Mouse (Mus musculus) urinary bladder, adult 2 months (tissue): ENCODE measurements around the gene Ubap1l. TPM values are rescaled to one million over a fixed set of nuclear protein-coding genes. Genes with fewer than 3 reads are reported as not detected.
A peak's percentile ranks its signal among the peaks of the same experiment; 100 is the strongest.

Experiments used
- DNase-seq: peaks from one replicate; pipeline ENCODE4 v3.0.0; 2022; ENCODE audit warnings: low spot score
- polyA plus RNA-seq: library from polyadenylated mRNA; depleted of rRNA; stranded (reverse); fragments of >200 nt; gene quantifications from 2 replicates; pipeline ENCODE4 v1.2.3, GENCODE M21; 2012

Ubap1l gene
- polyA plus RNA-seq, 1 experiment = 0.55 TPM

DNA sequence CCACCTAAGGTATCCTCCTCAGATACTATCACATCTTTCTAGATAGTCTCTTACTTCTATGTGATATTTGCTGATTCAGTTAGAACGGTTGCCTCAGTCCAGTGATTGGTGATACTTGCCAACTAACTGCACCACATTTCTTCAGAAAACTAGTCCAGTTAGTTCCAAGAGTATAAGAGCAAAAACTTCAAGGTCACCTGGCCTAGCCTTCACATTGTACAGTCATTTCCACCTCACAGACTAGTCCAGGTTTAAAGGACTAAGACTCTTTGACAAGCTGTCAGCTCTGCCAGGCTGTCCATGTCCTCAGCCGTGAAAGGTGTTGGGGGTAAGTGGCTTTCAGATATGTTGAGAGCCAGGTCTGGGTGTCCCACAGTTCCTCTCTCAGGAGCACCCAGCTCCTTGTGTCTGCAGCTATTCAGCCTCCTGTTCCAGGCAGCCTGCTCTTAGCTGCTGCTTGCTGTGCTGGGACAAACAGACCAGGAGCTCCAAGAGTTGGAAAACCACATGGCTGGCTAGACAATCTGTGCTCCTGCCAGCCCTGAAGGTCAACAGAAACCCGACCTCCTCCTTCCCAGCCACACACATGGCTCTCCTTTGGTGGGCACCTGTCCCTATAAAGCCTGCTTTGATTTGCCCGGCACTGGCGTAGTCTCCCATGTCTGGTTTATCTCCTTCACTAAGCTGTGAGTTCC, 13.8 kb downstream of the Ubap1l start:
- DNase-seq = no peak

DNA sequence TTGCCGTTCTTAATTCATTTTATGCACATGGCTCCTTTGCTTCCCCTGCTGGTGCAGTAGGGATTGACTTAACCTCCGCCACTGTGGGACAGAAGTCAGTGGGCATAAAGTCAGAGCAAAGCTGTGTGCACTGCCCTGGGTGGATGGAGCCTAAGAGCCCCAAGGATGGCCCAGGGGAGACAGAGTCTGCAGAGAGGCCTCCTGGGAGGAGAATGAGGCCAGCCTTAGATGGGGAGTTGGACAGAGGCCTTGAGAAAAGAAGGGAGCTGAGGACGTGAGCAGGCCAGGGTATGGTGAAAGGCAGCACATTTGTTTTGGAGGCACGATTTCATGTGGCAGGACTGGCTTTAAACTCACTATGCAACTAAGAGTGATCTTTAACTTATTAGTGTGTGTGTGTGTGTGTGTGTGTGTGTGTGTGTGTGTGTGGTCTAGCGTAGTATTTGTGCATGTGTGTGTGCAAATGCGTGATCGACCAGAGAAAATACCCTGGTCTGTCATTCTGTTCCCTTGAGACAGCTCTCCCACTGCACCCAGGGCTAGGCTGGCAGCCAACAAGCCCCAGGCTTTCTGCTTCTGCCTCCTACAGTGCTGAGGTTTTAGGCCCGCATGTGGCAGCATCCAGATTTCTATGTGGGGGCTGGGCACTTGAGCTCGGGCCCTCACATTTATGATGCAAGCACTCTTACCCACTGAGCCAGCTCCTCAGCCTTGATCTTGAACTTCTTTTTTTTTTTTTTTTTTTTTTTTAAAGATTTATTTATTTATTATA, 14.5 kb downstream of the Ubap1l start:
- DNase-seq = no peak

- no peak for DNase-seq
Measured at GRCm38 (mm10) chr9:65381017-65381590, 20.3 kb downstream of the Ubap1l start.

- no peak for DNase-seq
Measured at GRCm38 (mm10) chr9:65382031-65382750, 21.4 kb downstream of the Ubap1l start.

DNA sequence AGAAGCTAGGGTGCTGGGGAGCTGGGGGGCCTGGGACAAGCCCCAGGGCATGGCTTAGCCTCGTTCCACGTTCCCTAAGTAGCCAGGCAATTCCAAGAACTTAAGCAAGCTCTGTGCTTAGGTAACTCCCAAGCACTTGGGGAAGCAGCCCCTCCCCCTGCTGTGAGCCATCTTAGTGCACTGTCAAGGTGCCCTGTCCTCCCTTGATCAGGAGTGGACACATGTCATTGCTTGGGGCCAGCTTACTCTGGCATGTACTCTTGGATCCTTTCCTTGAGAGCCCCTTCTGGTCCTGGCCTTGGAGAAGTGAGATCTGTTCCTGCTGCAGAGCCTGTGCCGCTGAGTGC, 21.9 kb downstream of the Ubap1l start:
- no peak for DNase-seq

DNA sequence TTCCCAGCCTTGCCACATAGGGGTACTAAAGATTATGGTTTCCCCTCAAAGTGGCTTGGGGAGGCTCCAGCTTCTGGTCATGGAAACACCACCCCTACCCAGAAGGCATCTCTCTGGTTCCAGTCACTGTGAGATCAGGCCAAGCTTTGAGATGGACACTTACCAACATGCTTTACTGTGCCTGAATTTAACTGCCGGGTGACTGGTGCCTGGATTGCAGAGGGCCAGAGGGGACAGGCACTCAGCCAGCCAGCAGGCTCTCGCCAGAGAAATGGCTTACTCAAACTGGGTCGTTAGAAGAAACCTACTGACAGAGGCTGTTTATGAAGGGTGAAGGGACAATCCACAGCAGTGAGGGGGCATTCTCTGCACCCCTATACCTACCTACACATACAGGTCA, 23.4 kb downstream of the Ubap1l start:
- no peak for DNase-seq

DNA sequence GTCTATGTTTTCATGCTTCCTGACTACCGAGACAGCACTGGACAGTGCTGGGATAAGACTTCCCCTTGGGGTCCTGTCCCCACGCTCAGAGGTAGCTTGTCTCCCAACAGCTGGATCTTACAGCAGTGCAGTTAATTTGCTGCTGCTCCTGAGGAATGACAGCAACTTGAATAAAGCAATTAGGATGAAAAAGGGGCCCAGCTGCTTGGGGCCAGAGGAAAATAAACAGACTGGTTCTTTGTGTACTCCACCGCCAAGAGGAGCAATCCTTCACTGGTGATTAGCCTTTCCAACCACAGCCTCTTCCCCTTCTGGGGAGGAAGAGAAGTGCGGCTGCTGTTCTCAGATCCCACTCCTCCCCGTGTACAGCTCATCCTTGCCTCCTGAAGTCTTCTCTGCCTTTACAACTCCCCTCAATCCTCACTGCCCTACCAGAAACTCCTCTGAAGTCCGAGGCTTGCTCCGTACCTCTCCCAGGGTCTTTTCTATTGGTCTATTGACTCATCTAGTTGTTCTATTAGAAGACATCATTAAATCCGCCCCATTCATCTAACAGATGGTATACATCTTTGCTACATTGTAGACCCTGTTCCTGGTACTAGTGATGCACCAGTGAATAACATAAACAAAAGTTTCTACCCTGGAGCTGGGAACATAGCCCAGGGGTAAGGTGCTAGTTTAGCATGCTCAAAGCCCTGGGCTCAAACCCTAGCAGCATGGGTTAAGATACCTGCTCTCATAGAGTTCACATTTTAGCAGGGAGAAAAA, 25.7 kb downstream of the Ubap1l start:
- DNase-seq = no peak

- no peak for DNase-seq
Measured at GRCm38 (mm10) chr9:65390752-65391612, 30.1 kb downstream of the Ubap1l start.

DNA sequence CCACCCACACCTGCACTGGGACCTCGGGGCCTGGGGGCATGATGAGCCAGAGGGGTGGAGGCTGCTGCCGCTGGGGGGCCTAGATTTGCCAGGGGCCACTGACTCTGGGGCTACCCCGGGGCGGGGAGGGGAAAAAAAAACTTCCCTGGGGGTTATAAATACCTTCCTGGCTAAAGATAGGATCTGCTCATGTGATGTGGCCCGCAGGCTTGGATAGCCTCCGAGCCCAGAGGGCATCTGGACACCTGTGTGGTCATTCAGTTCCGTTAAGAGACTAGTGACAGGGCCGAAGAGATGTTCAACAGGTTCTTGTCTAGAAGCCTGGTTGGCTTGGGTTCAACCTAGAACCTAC, 30.7 kb downstream of the Ubap1l start, which contains the start of gene Kbtbd13:
Kbtbd13 (minus strand) TSS at position 40 of the 352 bp plus-strand sequence.
- DNase-seq = no peak

GRCm38 (mm10) chr9:65392638-65393364, 32.0 kb downstream of the Ubap1l start:
- DNase-seq = no peak

GRCm38 (mm10) chr9:65393606-65394005, 32.8 kb downstream of the Ubap1l start:
- no peak for DNase-seq

DNA sequence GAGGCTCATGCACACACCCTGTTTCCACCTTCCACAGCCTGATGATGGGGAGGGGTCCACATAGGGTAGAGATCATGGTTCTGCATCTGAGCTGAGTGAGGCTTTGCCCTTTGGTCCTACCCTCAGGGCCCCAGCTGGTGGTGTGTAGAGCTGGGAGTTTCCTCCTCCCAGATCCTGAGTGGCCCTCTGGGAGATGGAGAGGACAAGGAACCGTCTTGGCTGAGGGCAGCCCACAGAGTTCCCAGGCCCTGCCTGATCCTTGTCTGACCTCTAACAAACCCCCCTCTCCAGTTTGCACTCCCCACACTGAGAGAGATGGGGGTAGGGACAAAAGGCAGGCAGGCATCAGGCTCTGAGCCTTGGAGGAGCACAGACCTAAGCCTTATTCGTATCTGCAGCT, 33.5 kb downstream of the Ubap1l start:
- DNase-seq = no peak

GRCm38 (mm10) chr9:65398279-65398678, 37.4 kb downstream of the Ubap1l start, which contains the start of gene Rasl12:
Gene Rasl12, plus strand, starts transcription at chr9:65398506.
- peak; percentile 41 for DNase-seq

GRCm38 (mm10) chr9:65399934-65400333, 39.1 kb downstream of the Ubap1l start:
- DNase-seq = no peak

- DNase-seq = peak; percentile 46
Measured at GRCm38 (mm10) chr9:65404331-65405183, 43.7 kb downstream of the Ubap1l start.

DNA sequence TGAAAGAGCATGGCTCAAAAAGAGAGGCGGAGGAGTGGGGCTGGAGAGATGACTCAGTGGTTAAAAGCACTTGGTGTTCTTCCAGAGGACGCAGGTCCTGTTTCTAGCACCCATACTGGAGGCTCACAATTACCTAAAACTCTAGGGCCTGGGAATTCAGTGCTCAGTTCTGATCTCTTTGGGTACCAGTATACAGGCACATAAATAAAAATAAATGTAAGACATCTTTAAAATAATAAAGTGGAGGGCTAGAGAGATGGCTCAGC, 44.3 kb downstream of the Ubap1l start:
- DNase-seq = no peak

DNA sequence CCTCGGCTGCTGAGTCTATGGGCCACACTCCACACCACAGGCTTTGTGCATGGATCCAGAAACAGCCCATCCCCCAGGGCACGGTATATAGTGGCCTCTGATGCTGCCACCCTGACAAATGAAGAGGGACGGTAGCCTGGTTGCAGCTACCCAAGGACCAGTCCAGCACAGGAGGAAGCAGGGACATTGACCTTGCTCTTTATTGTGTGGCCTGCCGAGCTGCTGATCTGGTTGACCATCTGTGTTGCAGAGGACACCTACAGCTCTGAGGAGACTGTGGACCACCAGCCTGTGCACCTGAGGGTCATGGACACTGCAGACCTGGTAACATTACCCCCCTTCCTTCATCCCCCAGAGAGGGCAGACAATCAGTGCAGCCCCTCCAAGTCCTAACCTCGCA, 46.5 kb downstream of the Ubap1l start:
- no peak for DNase-seq

DNA sequence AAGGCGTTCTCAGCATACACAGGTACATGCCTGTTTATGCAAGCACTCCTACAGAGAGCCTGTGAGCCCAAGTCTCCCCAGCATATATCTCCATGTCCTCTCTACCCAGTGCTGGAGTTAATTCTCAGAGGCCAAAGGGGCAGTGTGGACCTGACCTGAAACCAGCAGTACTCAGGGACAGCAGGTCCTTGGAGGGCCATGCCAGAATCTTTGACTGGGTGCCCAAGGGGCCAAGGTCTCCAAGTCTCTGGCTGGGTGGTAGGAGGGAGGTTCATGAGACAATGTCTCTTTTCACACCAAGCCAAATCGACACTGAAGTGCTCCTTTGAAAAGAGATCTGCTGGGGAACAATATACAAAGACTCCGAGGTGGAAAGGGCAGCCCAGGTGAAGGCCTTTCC, 47.0 kb downstream of the Ubap1l start:
- DNase-seq = no peak

- DNase-seq = no peak
Measured at GRCm38 (mm10) chr9:65408871-65409295, 48.0 kb downstream of the Ubap1l start.
